Mouse (Mus musculus) left cerebral cortex, adult 2 months (tissue): ENCODE results near the gene Ubap2. TPM values are rescaled to one million over a fixed set of nuclear protein-coding genes. Genes with fewer than 3 reads are reported as not detected.

Source experiments
- DNase-seq, 2 experiments: peaks; one replicate each; pipeline ENCODE4 v3.0.0; 2021 to 2022; ENCODE audit warnings: low spot score in 2 of 2, mixed read lengths in 1 of 2; ENCODE audit errors: extremely low spot score in 1 of 2
- H3K27ac ChIP-seq: fragments of 200-600 bp; 2 replicates; pipeline ENCODE4 v1.8.1; 2022
- H3K4me3 ChIP-seq: fragments of 200-600 bp; 2 replicates; pipeline ENCODE4 v1.8.1; 2022
- CTCF ChIP-seq: fragments of 200-600 bp; IDR thresholded peaks from 2 replicates; pipeline ENCODE4 v1.8.1; 2022; ENCODE audit warnings: antibody characterized with exemption, mild to moderate bottlenecking, moderate library complexity
- intact Hi-C: fragments of 180-260 bp; cut with DNase I; formaldehyde crosslinking; loops from one replicate; pipeline ENCODE4 v1.15.1; 2025
- total RNA-seq, 2 experiments: library from RNA; stranded (reverse); gene quantifications; 2 replicates each; pipeline ENCODE4 v1.2.3; 2021

Gene Ubap2
- total RNA-seq, 2 experiments from 2014 or later: 39.4 to 42.2 TPM

GRCm38 (mm10) chr4:41151186-41151585, 123.8 kb downstream of the Ubap2 start:
- intact Hi-C loops: no loop called here
- TF ChIP-seq CTCF: no peak
- DNase-seq: no peak
- H3K4me3 ChIP-seq: no peak overlapping the region
- H3K27ac ChIP-seq: no peak overlapping the region

- DNase-seq: no peak
- no peak overlapping the region for H3K4me3 ChIP-seq
- H3K27ac ChIP-seq: no peak overlapping the region
- no peak for TF ChIP-seq CTCF
- intact Hi-C loops: no loop called here
Observed at GRCm38 (mm10) chr4:41149891-41150290, 125.1 kb downstream of the Ubap2 start.

Other genes starting within 250 kb of the Ubap2 start
- gene Aqp7, start 227.0 kb downstream of the Ubap2 start, total RNA-seq: not detected
- gene Aqp3, start 177.0 kb downstream of the Ubap2 start, total RNA-seq: not detected
- gene Nol6, start 150.7 kb downstream of the Ubap2 start, total RNA-seq: 10 to 100 TPM; 91.4 to 97.4 TPM
- gene Ube2r2, start 139.4 kb downstream of the Ubap2 start, total RNA-seq: 10 to 100 TPM; 78.8 to 80.9 TPM
- 10 to 100 TPM; 39.9 to 42.4 TPM for gene Dcaf12, start 39.7 kb upstream of the Ubap2 start, total RNA-seq
- gene Ubap1, start 73.9 kb upstream of the Ubap2 start, total RNA-seq: 10 to 100 TPM; 47.7 to 49.0 TPM
- gene Kif24, start 189.7 kb upstream of the Ubap2 start, total RNA-seq: 1 to 10 TPM; 1.4 to 1.9 TPM
- 10 to 100 TPM; 25.3 to 28.2 TPM for gene Nudt2, start 190.0 kb upstream of the Ubap2 start, total RNA-seq
- 10 to 100 TPM; 27.1 to 28.1 TPM for gene AI464131, start 227.9 kb upstream of the Ubap2 start, total RNA-seq
- gene 1110017D15Rik, start 242.2 kb upstream of the Ubap2 start, total RNA-seq: 1 to 10 TPM; 5.2 to 6.1 TPM